Mouse (Mus musculus) heart, postnatal 0 days (tissue): Measurements from ENCODE around the gene Col6a6.

Experiments used
- CTCF ChIP-seq: IDR thresholded peaks from 2 replicates; pipeline ENCODE4 v1.5.1; 2016; ENCODE audit warnings: antibody characterized with exemption, control low read depth, low read depth
- EP300 ChIP-seq: IDR thresholded peaks from 2 replicates; pipeline ENCODE4 v1.6.1; 2016; ENCODE audit warnings: antibody characterized with exemption, low read depth

GRCm38 (mm10) chr9:105848396-105848795 is 20.4 kb upstream of the Col6a6 start:
- TF ChIP-seq CTCF (no peak), EP300 (no peak)
